Mouse (Mus musculus) testis, postnatal 10 days (tissue): ENCODE results near the gene Acot13.

Source experiments
- DNase-seq: peaks from one replicate; pipeline ENCODE4 v3.0.0; 2021; ENCODE audit warnings: low spot score

Acot13 gene

DNA sequence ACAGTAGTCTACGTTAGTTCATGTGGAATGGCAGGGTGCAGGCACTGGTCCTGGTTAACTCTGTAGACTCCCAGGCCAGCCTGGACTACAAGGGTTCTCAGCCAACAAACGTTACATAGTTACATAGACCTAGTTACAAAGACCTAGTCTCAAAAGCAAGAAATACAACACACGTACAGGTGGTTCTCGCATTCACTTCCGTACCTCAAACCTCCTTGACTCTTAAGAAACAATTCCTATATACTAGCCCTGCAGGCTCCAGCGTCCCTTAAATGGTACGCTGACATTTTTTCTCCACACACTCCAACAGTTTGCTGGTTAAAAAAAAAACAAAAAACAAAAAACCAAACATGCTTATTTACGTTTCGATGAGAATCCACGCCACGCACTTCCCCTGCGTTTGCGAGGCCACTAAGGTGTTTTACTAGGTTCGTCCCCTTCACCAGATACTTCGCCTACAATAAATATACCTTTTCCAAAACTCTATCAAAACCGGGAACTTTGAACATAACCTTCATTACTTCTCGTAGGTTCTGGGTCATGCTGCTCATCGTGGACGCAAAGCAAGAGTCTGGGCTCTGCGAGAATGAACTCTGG lies 486 bp downstream of the Acot13 start:
- DNase-seq, result no peak

GRCm38 (mm10) chr13:24826116-24826515 lies 5.2 kb downstream of the Acot13 start:
- no peak for DNase-seq

- no peak for DNase-seq
Observed at GRCm38 (mm10) chr13:24825587-24825986, 5.8 kb downstream of the Acot13 start.

DNA sequence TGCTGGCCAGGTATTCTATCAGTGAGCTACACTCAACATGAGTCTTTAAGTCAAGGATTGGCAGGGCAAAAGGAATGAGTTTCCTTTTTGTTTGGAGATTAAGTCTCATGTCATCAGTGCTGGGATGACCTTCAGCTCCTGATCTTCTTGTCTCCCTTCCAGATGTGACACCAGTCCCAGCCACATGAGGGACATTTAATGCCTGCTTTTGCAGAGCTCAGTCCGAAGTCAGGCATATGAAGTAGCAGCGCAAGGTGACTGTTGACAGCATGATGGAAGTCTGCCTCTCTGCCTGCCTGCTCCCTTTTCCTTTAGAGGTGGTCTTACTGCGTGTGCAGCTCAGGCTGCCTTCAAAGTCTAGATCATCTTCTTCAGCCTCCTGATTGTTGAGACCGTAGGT lies 6.7 kb downstream of the Acot13 start:
- DNase-seq, result no peak

DNA sequence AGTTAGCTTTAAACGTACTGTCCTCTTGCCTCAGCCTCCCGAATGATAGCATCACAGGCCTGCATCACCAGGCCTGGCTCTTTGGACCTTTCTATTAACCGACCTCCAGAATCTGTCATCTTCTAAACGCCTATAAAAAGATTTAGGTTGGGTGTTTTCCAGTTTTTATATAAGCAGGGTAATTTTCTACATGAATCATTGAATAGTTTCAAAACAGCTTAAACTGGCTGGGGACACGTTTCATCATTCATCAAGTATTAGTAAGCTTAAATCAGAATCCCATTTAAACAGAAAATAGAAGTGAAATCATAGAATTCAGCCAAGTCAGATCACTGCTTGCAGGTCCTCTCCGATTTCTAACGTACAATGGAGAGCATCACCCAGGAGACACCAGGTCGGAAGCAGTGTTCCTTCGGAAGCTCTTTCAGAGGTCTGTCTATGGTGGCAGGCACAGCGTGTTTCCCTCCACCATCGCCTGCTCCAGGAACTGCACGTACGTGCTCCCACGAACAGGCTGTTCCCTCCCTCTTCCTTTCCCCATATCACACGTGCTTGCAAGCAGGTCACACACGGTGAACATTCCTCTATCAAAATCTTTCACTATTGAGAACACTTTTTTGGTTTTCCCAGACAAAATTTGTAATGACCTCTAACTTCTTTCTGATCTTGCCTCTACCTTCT lies 8.5 kb downstream of the Acot13 start:
- DNase-seq, result no peak

DNA sequence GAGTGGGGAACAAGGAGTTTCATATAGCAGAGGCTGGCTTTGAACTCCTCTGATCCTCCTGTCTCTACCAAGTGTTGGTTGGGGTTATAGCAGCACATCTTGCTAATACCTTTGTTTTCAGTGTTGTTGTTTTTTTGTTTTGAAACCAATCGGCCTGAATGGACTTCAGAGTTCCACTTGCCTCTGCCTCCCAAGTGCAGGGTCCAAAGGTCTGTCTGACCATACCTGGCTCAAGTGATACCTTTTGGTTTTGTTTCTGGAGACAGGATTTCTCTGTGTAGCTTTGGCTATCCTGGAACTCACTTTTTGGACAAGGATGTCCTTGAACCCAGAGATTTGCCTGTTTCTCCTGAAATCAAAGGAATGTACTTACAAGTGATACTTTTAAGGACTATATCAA lies 11.4 kb downstream of the Acot13 start:
- no peak for DNase-seq

DNA sequence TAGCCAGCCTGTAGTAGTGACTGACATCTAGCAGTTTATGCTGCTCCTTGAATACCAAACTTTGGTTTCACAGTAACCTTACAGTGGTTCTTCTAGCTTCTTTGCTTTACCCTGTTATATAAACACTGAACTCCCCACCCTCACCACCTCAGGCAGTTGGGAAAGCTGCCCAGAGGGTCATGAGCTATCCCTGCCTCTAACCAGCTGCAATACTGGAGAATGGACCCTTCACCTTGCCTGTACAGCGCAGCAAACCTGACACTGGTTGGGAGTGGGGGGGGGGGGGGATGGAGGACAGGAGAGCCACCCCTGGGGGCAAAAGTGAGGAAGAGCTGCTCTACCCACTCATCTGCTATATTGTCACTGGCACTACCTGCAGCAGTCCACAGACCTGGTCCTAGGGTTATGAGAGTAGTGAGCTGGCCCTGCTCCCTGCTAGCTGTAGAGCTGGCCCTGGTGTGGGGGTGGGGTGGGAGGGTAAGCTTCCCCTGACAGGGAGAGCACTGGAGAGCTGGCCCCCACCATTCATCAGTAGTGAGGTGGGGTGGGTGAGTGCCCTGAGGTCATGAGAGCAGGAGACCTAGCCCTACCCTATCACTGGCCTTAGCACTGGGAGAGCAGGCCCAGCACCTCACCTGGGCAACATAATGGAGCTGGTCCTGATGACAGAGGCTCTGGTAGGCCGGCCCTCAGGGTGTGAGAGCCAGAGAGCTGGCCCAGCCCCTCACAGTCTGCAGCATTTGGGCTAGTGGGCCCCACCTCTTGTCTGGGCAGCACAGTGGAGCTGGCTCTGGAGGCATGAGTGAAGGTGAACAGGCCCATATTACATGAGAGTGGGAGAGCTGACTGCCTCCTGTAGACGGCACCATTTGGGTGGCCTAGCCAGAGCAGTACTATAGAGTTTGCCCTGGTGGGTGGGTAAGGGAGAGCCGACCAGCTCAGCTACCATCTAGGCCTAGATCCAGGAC lies 14.9 kb downstream of the Acot13 start:
- DNase-seq, result no peak

GRCm38 (mm10) chr13:24814616-24815015 lies 16.7 kb downstream of the Acot13 start:
- DNase-seq, result no peak

DNA sequence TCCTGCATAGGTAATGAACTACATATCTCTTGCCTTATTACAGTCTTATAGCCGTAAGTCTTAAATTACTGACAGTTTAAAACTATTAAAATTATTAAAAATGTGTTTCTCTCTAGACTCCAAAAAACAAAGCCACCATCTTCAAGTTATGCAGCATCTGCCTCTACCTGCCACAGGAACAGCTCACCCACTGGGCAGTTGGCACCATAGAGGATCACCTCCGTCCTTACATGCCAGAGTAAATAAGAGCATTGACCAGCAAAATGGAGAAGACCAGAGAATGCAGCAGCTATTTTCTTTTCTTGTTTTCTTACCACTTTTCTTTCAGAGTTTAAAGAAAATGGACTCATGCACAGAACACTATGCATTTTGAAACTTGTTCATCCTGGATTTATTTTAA lies 18.8 kb downstream of the Acot13 start:
- DNase-seq, result no peak

DNA sequence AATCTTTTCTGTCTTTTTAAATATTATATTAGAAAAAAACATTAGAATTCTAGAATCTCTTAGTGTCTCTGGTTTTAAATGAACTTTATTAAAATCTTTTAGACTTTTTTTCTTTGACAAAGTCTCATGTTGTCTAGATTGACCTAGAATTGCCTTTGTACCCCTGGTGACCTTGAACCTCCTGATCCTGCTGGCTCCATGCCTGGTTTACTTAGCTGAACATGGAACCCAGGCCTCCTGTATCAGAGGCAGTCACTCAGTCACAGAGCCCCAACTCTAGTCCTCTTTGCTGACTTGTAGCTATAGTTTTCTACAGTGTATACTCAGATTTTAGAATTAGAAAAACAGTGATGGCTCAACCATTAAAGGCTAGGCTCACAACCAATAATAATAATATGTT lies 25.3 kb downstream of the Acot13 start:
- peak; percentile 60 for DNase-seq

GRCm38 (mm10) chr13:24803196-24803595 lies 28.1 kb downstream of the Acot13 start:
- no peak for DNase-seq

DNA sequence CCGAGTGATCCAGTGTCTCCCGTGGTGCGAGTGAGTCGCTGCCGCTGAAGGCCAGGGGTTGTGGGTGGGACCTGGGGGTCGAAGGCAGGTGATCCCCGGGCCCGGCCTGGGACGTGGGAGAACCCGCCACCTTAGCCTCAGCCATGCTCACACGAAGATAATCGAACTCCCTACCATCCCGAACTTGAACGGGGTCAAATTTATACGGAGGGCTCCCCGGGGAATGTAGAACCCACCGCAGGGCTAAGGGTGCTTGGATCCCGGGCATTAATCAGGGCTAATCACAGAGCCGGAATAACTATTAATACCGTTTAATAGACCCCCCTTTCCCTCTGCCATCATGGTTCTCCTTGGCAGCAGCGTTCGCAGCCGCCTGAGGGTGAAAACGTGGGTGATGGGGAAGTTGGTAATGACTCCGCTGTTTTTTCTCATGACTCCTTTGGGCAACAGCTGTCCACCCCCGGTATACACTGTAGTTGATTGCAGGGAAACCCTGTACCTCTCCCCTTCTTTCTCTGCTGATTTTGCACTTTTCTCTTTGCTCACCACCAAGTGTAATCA lies 29.1 kb downstream of the Acot13 start:
- peak; percentile 59 for DNase-seq

GRCm38 (mm10) chr13:24801308-24801921 lies 29.9 kb downstream of the Acot13 start, which contains the start of gene BC005537:
TSS of gene BC005537 (plus strand) at chr13:24801657.
- peak; percentile 79 for DNase-seq

DNA sequence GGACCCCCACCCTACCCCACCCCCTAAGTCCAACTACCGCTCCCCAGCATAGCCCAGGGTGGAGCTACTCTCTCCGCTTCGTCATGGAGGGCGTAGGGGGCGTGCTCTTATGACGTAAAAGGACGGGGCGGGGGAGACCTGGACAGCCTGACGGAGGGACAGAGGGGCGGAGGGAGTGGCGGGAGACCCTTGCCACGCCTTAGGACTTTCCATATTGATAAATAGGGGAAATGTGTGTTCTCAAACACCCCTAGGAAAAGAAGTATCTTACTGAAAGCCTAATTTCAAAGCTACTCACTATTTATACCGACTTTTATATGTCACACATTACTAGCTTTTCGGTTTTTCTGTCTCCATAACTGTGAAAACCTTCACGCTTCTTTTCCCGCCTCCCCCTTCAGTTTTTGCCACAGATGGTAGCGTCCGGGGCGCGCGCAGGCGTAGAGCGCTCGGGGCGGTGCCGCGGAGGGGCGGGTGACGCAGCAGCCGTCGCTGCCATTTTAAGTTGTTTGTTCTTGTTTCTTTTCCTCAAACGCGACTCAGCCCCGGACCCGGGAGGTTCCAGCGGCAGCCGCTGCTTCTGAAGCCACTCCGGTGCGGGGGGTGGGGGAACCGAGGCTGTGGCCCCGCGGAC lies 30.5 kb downstream of the Acot13 start:
- peak; percentile 97 for DNase-seq

DNA sequence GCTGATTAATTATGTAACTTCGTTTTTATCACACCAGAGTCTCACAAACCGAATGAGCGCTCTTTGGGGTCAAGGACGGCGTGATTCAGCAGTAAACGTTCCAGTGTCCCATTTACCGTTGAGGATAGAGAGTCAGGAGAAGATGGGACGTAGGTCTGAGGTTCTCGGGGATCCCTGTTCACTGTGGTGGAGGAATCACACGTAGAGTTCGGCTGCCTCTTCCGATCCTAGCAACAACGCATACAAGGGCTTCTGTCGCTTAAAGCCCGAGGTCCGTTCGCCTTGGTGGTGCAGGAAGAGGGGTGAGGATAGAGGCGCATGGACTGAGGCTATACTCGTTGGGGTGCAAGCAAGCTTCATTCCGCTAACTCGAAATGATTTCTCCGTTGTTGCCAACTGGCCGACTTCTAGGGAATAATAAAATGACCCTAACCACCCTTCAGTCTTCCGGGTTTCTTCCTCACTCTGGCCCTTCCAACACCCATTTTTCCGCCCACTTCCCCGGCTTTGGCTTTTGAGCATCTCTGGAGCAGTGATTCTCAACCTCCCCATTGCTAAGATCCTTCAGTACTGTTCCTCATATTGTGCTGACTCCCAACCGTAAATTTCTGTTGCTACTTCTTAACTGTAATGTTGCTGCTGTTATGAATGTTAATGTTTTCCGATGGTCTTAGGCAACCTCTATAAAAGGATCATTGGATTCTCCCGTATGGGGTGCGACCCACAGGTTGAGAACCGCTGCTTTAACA lies 31.2 kb downstream of the Acot13 start:
- peak; percentile 54 for DNase-seq

GRCm38 (mm10) chr13:24799378-24799777 lies 32.0 kb downstream of the Acot13 start:
- no peak for DNase-seq

DNA sequence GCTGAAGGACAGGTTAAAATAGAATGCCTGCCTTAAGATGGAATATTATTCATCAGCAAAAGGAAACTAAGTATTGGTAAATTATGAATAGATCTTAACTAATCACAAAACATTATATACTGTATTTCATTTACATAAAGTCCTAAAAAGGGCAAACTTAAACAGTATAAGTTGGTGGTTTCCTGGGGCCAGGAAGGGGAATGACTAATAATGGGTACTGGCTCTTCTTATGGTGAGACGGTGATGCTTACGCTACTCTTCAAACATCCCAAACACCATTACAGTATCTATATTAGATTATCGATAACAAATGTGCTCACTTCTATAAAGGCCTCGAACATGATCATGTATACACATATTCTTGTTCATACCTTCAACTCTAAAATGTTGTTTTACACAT lies 32.7 kb downstream of the Acot13 start:
- no peak for DNase-seq

- no peak for DNase-seq
Observed at GRCm38 (mm10) chr13:24792411-24793045, 38.8 kb downstream of the Acot13 start.

GRCm38 (mm10) chr13:24791349-24791748 lies 40.0 kb downstream of the Acot13 start:
- no peak for DNase-seq

- DNase-seq, result no peak
Observed at GRCm38 (mm10) chr13:24787477-24787876, 43.9 kb downstream of the Acot13 start.
